Mouse (Mus musculus): ENCODE measurements around the gene Dok5.

- no peak for TF ChIP-seq POLR2A (IDR thresholded peaks at IDR 0.05; ENCODE audit: borderline replicate concordance, extremely low read depth, insufficient read depth, insufficient read length, poor library complexity, severe bottlenecking)
- TF ChIP-seq CTCF (IDR thresholded peaks at IDR 0.05; ENCODE audit: borderline replicate concordance, extremely low read depth, insufficient read depth, insufficient read length): no peak
Measured at GRCm38 (mm10) chr2:170734446-170734845, 2.8 kb downstream of the Dok5 start.

Data from brain, embryonic 14.5 days (tissue).